Mouse (Mus musculus) liver, embryonic 14.5 days (tissue): ENCODE measurements around the gene Gbf1. TPM values are rescaled to one million over a fixed set of nuclear protein-coding genes. Genes with fewer than 3 reads are reported as not detected.

Source experiments
- ATAC-seq: fragments of 200-750 bp; cut with Nextera tagmentation; 2 replicates; pipeline ENCODE4 v1.8.0; 2017; ENCODE audit warnings: moderate number of reproducible peaks, mild to moderate bottlenecking, moderate library complexity; ENCODE audit not compliant: insufficient read depth
- DNase-seq, 3 experiments: peaks; one replicate each; pipeline ENCODE4 v3.0.0-alpha.2; 2012 to 2013; ENCODE audit warnings: low read depth in 3 of 3, low spot score in 3 of 3
- H3K27ac ChIP-seq: fragments of 300-500 bp; sonication (generic); 2 replicates; pipeline ENCODE4 v1.5.1; 2014; ENCODE audit warnings: moderate library complexity, mild to moderate bottlenecking, control low read depth, inconsistent platforms
- H3K27me3 ChIP-seq: fragments of 300-500 bp; sonication (generic); 2 replicates; pipeline ENCODE4 v1.6.1; 2014; ENCODE audit warnings: mild to moderate bottlenecking, low read length, moderate library complexity; ENCODE audit not compliant: control insufficient read depth, insufficient read depth
- H3K36me3 ChIP-seq: fragments of 300-500 bp; sonication (generic); replicated peaks from 2 replicates; pipeline ENCODE4 v1.6.1; 2014; ENCODE audit warnings: low read depth; ENCODE audit not compliant: control insufficient read depth, insufficient read depth
- H3K4me1 ChIP-seq, 2 experiments: fragments of 200-500 bp in 1 of 2; fragments of 300-500 bp in 1 of 2; sonication (generic) in 1 of 2; replicated peaks; 2 replicates each; pipeline ENCODE4 v1.6.1; 2012 to 2014; ENCODE audit warnings: antibody characterized with exemption in 1 of 2, inconsistent platforms in 1 of 2, low read length in 1 of 2; ENCODE audit not compliant: control insufficient read depth in 2 of 2, insufficient read depth in 2 of 2
- H3K4me2 ChIP-seq: fragments of 300-500 bp; sonication (generic); 2 replicates; pipeline ENCODE4 v1.6.1; 2014; ENCODE audit warnings: low read depth, mild to moderate bottlenecking, control low read depth, moderate library complexity
- H3K4me3 ChIP-seq, 2 experiments: fragments of 200-500 bp in 1 of 2; fragments of 300-500 bp in 1 of 2; sonication (generic) in 1 of 2; 2 replicates each; pipeline ENCODE4 v1.5.1; 2012 to 2014; ENCODE audit warnings: low read depth in 2 of 2, low read length in 2 of 2, mild to moderate bottlenecking in 2 of 2, control low read depth in 1 of 2, inconsistent platforms in 1 of 2, moderate library complexity in 1 of 2; ENCODE audit not compliant: insufficient read depth in 1 of 2
- H3K9ac ChIP-seq: fragments of 300-500 bp; sonication (generic); replicated peaks from 2 replicates; pipeline ENCODE4 v1.6.1; 2014; ENCODE audit warnings: mild to moderate bottlenecking, control low read depth, moderate library complexity
- H3K9me3 ChIP-seq: fragments of 300-500 bp; sonication (generic); 2 replicates; pipeline ENCODE4 v1.6.1; 2016; ENCODE audit warnings: low read length, mixed read lengths; ENCODE audit not compliant: control insufficient read depth
- CTCF ChIP-seq: IDR thresholded peaks from 2 replicates; pipeline ENCODE4 v1.5.1; 2016; ENCODE audit warnings: antibody characterized with exemption, low read depth, control low read depth
- EP300 ChIP-seq: IDR thresholded peaks from 2 replicates; pipeline ENCODE4 v1.6.1; 2016; ENCODE audit warnings: antibody characterized with exemption, low read depth
- WGBS: fragments of 180-500 bp; shearing (Covaris S2); extraction: QIAGEN DNeasy Blood & Tissue Kit; methylation state at CpG from one replicate; pipeline ENCODE4 v1.1.7; 2014; ENCODE audit not compliant: insufficient replicate concordance; 5-methylcytosine and 5-hydroxymethylcytosine counted together
- polyA plus RNA-seq, 2 experiments: library from polyadenylated mRNA; depleted of rRNA in 1 of 2; stranded (reverse) in 1 of 2; unstranded in 1 of 2; fragments of >200 nt; fragmentation: Nextera tagmentation in 1 of 2; extraction: Ambion mirVana in 1 of 2; gene quantifications; 2 replicates each; pipeline versions ENCODE4 v1.2.1 to v1.2.3; 2012 to 2014

Gene Gbf1
- polyA plus RNA-seq, 2 experiments, result 11.2 to 14.6 TPM

GRCm38 (mm10) chr19:46302551-46302950 is 150.2 kb downstream of the Gbf1 start:
- ATAC-seq (no peak), DNase-seq (no peak)
- WGBS, result 78% methylated on average over 4 of the region's 4 CpGs
- TF ChIP-seq CTCF, result no peak
- TF ChIP-seq EP300, result no peak
- Histone ChIP-seq H3K27me3 (no peaks in the 10 kb centered on the region; the same call in 1 of the 2 replicates), H3K9ac (no peak overlapping the region), H3K4me3 (no peak overlapping the region), H3K36me3 (no peaks in the 10 kb centered on the region), H3K4me1 (peaks cover 4 to 9% of the 10 kb centered on the region in 2 experiments), H3K4me2 (no peak overlapping the region), H3K9me3 (no peaks in the 10 kb centered on the region), H3K27ac (no peak overlapping the region)

GRCm38 (mm10) chr19:46303251-46304215 is 151.2 kb downstream of the Gbf1 start:
- 52% methylated on average over 18 of the region's 18 CpGs for WGBS
- H3K27me3 ChIP-seq, result no peaks in the 10 kb centered on the region
- H3K9me3 ChIP-seq, result no peaks in the 10 kb centered on the region
- no peak overlapping the region for H3K27ac ChIP-seq
- peak overlapping the region in 1 of 2 experiments; percentile 84; a peak in 2 of 4 replicates for H3K4me3 ChIP-seq
- ATAC-seq, result no peak
- no peaks in the 10 kb centered on the region for H3K36me3 ChIP-seq
- DNase-seq, result no peak
- peaks cover 4 to 9% of the 10 kb centered on the region in 2 experiments for H3K4me1 ChIP-seq
- peak overlapping the region; percentile 90 for H3K4me2 ChIP-seq
- no peak for TF ChIP-seq EP300
- no peak for TF ChIP-seq CTCF
- no peak overlapping the region; the same call in 1 of the 2 replicates for H3K9ac ChIP-seq

- Histone ChIP-seq H3K36me3 (no peaks in the 10 kb centered on the region), H3K27me3 (no peaks in the 10 kb centered on the region), H3K9ac (peak within 1 kb of the TSS; percentile 77), H3K4me3 (peak within 1 kb of the TSS; percentile 81 to 84), H3K4me1 (peaks cover 7 to 11% of the 10 kb centered on the region in 2 experiments), H3K9me3 (no peaks in the 10 kb centered on the region), H3K4me2 (peak within 1 kb of the TSS; percentile 90), H3K27ac (peak within 1 kb of the TSS; percentile 61)
- TF ChIP-seq CTCF, result peak; percentile 95
- no peak for TF ChIP-seq EP300
- DNase-seq, result peak; percentile 83 to 92 (median 85)
- peak; percentile 88 for ATAC-seq
- under 1% methylated on average over 39 of the region's 39 CpGs for WGBS
These were observed 152.0 kb downstream of the Gbf1 start, which contains the start of gene Nfkb2 for GRCm38 (mm10) chr19:46304216-46304841. Nfkb2 (plus strand) TSS chr19:46304320.

GRCm38 (mm10) chr19:46304908-46305333 is 152.6 kb downstream of the Gbf1 start:
- Histone ChIP-seq H3K4me2 (peak overlapping the region; percentile 90), H3K4me1 (peaks cover 7 to 11% of the 10 kb centered on the region in 2 experiments), H3K4me3 (peak overlapping the region; percentile 81 to 84), H3K9me3 (no peaks in the 10 kb centered on the region), H3K27me3 (no peaks in the 10 kb centered on the region), H3K27ac (peak overlapping the region; percentile 61), H3K36me3 (no peaks in the 10 kb centered on the region), H3K9ac (peak overlapping the region; percentile 77)
- ATAC-seq (peak; percentile 45), DNase-seq (peak in 1 of 3 experiments; percentile 41)
- TF ChIP-seq CTCF (no peak), EP300 (no peak)
- under 1% methylated on average over 34 of the region's 34 CpGs for WGBS
